Mouse (Mus musculus): ENCODE data around the gene Arid5a. TPM values are rescaled to one million over a fixed set of nuclear protein-coding genes. Genes with fewer than 3 reads are reported as not detected.
A peak's percentile ranks its signal among the peaks of the same experiment; 100 is the strongest.

Gene Arid5a
- polyA plus RNA-seq, 1 experiment: 3.5 TPM

DNA sequence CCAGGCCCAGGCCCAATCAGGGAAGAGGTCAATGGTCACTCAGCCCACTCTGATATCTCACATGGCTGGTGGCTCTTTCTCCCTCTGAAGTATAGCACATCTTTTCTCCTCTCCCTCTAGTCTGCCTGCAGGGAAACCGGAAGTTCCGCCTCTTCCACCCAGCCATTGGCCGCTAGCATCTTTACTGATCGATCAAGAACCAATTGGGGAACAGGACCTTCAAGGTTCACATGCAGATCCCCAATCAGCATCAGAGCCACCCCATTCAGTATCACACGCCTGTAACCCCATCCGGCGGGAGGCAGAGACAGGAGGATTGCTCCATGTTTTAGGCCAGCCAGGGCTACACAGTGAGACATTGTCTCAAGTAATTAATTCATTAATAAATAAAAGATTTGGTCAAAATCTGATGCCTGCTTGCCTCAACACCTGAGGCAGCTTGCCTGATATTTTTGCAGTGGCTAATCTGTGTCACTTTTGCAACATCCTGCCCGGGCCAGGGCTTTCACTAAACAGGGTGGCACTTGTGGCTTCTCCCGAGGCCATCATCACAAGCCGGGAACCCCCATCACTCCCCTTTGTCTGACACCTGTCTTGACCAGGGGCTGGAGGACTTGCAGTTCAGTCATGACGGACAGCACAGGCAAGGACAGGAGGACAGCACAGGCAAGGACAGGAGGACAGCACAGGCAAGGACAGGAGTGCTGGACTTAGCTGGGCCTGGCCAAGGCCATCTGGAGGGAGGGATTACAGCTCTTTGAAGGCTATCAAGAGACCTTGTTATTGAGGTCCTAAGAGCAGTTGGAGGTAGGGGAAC is 7.6 kb downstream of the Arid5a start:
- Histone ChIP-seq H3K27me3 (ENCODE audit: control insufficient read depth, insufficient read depth, low read length, poor library complexity, severe bottlenecking) (no peaks in the 10 kb centered on the region), H3K9ac (ENCODE audit: low read depth, poor library complexity, severe bottlenecking) (peak overlapping the region; percentile 66), H3K4me1 (ENCODE audit: control insufficient read depth, insufficient read depth, low read length) (peaks cover 2% of the 10 kb centered on the region), H3K9me3 (replicated peaks; ENCODE audit: control insufficient read depth, insufficient read depth, low read length, poor library complexity, severe bottlenecking) (no peaks in the 10 kb centered on the region), H3K27ac (ENCODE audit: insufficient read depth, low read length) (peak overlapping the region; percentile 23; the same call in 1 of the 2 replicates), H3K4me3 (ENCODE audit: low read depth, low read length) (peak overlapping the region; percentile 95), H3K36me3 (ENCODE audit: control insufficient read depth, insufficient read depth, low read length, poor library complexity, severe bottlenecking) (no peaks in the 10 kb centered on the region)
- no peak for TF ChIP-seq CTCF (IDR thresholded peaks at IDR 0.05; ENCODE audit: low read depth, low read length)
- TF ChIP-seq EP300 (IDR thresholded peaks at IDR 0.05; ENCODE audit: insufficient read depth, low read depth, low read length): no peak
- TF ChIP-seq POLR2A (IDR thresholded peaks at IDR 0.05; ENCODE audit: insufficient read depth, low read length): peak; percentile 51

DNA sequence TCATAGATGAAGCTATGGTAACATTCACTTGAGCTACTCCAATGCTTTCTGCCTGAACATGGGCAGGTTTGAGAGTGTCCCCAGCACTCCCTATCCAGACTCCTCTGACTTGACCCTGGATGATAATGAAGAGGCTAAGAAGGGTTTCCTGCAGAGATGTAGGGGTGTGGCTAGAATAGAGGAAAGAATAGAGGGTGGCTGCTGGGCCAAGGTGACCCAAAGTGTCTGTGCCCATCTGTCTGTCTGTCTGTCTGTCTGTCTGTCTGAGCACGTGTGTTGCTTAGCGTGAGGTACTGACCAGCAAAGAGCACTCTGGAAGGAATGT is 8.2 kb downstream of the Arid5a start:
- Histone ChIP-seq H3K9ac (ENCODE audit: low read depth, poor library complexity, severe bottlenecking) (peak overlapping the region; percentile 66; the same call in 1 of the 2 replicates), H3K27me3 (ENCODE audit: control insufficient read depth, insufficient read depth, low read length, poor library complexity, severe bottlenecking) (no peaks in the 10 kb centered on the region), H3K9me3 (replicated peaks; ENCODE audit: control insufficient read depth, insufficient read depth, low read length, poor library complexity, severe bottlenecking) (no peaks in the 10 kb centered on the region), H3K4me1 (ENCODE audit: control insufficient read depth, insufficient read depth, low read length) (peaks cover 2% of the 10 kb centered on the region), H3K36me3 (ENCODE audit: control insufficient read depth, insufficient read depth, low read length, poor library complexity, severe bottlenecking) (no peaks in the 10 kb centered on the region), H3K4me3 (ENCODE audit: low read depth, low read length) (peak overlapping the region; percentile 82), H3K27ac (ENCODE audit: insufficient read depth, low read length) (0 out of 2 replicates have a peak overlapping the region, but pooled peaks have one; percentile 15)
- TF ChIP-seq POLR2A (IDR thresholded peaks at IDR 0.05; ENCODE audit: insufficient read depth, low read length) (no peak), CTCF (IDR thresholded peaks at IDR 0.05; ENCODE audit: low read depth, low read length) (no peak), EP300 (IDR thresholded peaks at IDR 0.05; ENCODE audit: insufficient read depth, low read depth, low read length) (no peak)

DNA sequence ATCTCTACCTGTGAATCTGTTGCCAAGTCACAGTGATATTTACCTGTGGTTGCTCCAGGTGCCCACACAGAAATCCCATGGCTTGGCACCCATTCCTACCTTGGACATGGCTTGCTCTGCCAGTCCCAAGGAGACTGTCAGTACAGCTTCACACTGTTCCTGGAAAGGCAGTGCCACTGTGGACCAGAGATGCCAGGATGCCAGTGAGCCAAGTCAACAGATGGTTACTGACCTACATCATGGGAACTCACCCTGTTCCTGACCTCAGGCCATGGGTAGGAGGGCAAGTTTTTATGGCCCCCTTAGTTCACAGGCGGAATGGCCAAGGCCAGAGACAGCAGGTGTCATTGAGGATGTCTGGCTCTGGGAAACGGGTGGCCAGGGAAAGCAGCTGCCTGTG is 13.6 kb downstream of the Arid5a start:
- H3K27me3 ChIP-seq (ENCODE audit: control insufficient read depth, insufficient read depth, low read length, poor library complexity, severe bottlenecking): no peaks in the 10 kb centered on the region
- no peak overlapping the region for H3K4me3 ChIP-seq (ENCODE audit: low read depth, low read length)
- no peak overlapping the region for H3K9ac ChIP-seq (ENCODE audit: low read depth, poor library complexity, severe bottlenecking)
- no peaks in the 10 kb centered on the region for H3K9me3 ChIP-seq (replicated peaks; ENCODE audit: control insufficient read depth, insufficient read depth, low read length, poor library complexity, severe bottlenecking)
- peaks cover 2% of the 10 kb centered on the region for H3K4me1 ChIP-seq (ENCODE audit: control insufficient read depth, insufficient read depth, low read length)
- no peaks in the 10 kb centered on the region for H3K36me3 ChIP-seq (ENCODE audit: control insufficient read depth, insufficient read depth, low read length, poor library complexity, severe bottlenecking)
- TF ChIP-seq CTCF (IDR thresholded peaks at IDR 0.05; ENCODE audit: low read depth, low read length): no peak
- no peak for TF ChIP-seq POLR2A (IDR thresholded peaks at IDR 0.05; ENCODE audit: insufficient read depth, low read length)
- H3K27ac ChIP-seq (ENCODE audit: insufficient read depth, low read length): no peak overlapping the region

DNA sequence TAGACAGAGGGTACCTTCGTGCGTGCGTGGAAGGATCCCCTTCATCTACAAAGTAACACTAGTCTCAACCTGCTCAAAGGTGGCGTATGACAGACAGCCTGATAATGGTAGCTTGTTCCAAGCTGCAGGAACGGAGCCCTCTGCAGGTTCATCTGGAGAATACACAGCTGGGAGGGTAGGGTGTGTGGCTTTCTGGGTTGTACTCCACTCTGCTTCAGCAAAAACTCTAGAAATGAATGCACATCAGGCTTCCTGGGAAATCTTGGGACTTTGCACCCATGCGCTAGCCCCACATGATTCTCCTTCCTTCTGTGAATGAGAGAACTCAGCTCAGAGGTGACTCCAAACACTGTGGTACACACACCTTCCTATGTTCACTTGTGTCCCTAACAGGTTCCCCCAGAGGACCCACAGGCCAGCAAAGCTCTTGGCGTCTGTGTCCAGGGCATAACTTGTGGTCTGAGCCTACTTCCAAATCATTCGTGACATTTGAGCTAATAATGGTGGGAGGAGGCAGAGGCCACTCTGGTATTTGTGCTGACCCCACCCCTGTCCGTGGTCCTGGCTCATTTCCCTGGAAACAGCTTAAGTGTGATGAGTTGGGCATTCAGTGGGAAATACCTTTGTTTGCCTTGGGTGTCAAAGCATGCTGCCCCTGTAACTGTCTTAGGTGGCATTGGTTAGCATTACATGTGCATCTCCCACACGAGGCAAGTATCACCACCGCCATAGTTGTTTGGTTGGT is 14.5 kb downstream of the Arid5a start:
- peak; percentile 64 for TF ChIP-seq CTCF (IDR thresholded peaks at IDR 0.05; ENCODE audit: low read depth, low read length)
- TF ChIP-seq EP300 (IDR thresholded peaks at IDR 0.05; ENCODE audit: insufficient read depth, low read depth, low read length): no peak
- no peak for TF ChIP-seq POLR2A (IDR thresholded peaks at IDR 0.05; ENCODE audit: insufficient read depth, low read length)
- H3K9ac ChIP-seq (ENCODE audit: low read depth, poor library complexity, severe bottlenecking): no peak overlapping the region
- no peak overlapping the region for H3K27ac ChIP-seq (ENCODE audit: insufficient read depth, low read length)
- no peaks in the 10 kb centered on the region for H3K36me3 ChIP-seq (ENCODE audit: control insufficient read depth, insufficient read depth, low read length, poor library complexity, severe bottlenecking)
- H3K9me3 ChIP-seq (replicated peaks; ENCODE audit: control insufficient read depth, insufficient read depth, low read length, poor library complexity, severe bottlenecking): no peaks in the 10 kb centered on the region
- H3K27me3 ChIP-seq (ENCODE audit: control insufficient read depth, insufficient read depth, low read length, poor library complexity, severe bottlenecking): no peaks in the 10 kb centered on the region
- H3K4me1 ChIP-seq (ENCODE audit: control insufficient read depth, insufficient read depth, low read length): peaks cover 2% of the 10 kb centered on the region
- H3K4me3 ChIP-seq (ENCODE audit: low read depth, low read length): no peak overlapping the region

DNA sequence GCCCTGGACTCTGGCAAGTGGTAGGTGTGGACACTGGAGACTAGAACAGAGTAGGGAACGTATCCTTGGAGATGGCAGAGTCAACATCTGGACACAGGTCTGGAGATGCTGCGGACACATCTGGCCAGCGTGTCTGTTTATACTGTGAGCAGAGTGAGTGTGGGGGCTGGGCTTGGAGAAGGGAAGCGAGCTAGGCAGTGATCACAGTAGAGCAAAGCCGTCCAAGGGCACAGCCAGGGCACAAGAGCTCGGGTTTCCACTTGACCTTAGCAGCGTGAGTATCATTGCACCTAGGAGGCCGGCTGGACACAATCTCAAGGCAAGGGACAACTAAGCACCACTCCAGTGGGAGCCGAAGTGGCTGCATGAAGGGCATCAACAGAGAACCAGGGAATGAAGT is 15.5 kb downstream of the Arid5a start:
- Histone ChIP-seq H3K36me3 (ENCODE audit: control insufficient read depth, insufficient read depth, low read length, poor library complexity, severe bottlenecking) (no peaks in the 10 kb centered on the region), H3K4me1 (ENCODE audit: control insufficient read depth, insufficient read depth, low read length) (no peaks in the 10 kb centered on the region), H3K27ac (ENCODE audit: insufficient read depth, low read length) (no peak overlapping the region), H3K4me3 (ENCODE audit: low read depth, low read length) (no peak overlapping the region), H3K9ac (ENCODE audit: low read depth, poor library complexity, severe bottlenecking) (no peak overlapping the region), H3K9me3 (replicated peaks; ENCODE audit: control insufficient read depth, insufficient read depth, low read length, poor library complexity, severe bottlenecking) (no peaks in the 10 kb centered on the region), H3K27me3 (ENCODE audit: control insufficient read depth, insufficient read depth, low read length, poor library complexity, severe bottlenecking) (no peaks in the 10 kb centered on the region)
- TF ChIP-seq POLR2A (IDR thresholded peaks at IDR 0.05; ENCODE audit: insufficient read depth, low read length) (no peak), EP300 (IDR thresholded peaks at IDR 0.05; ENCODE audit: insufficient read depth, low read depth, low read length) (no peak), CTCF (IDR thresholded peaks at IDR 0.05; ENCODE audit: low read depth, low read length) (no peak)

Data from ES-Bruce4 (cell line).